Mouse (Mus musculus): ENCODE data around the gene Slc29a1. TPM values are rescaled to one million over a fixed set of nuclear protein-coding genes. Genes with fewer than 3 reads are reported as not detected.
A peak's percentile ranks its signal among the peaks of the same experiment; 100 is the strongest.

Slc29a1 gene
- polyA plus RNA-seq, 1 experiment from 2014 or later, result 42.8 TPM

GRCm38 (mm10) chr17:45585725-45586448 is 13.5 kb downstream of the Slc29a1 start:
- WGBS, result 78% methylated on average over 23 of the region's 23 CpGs
- Histone ChIP-seq H3K27me3 (replicated peaks) (no peaks in the 10 kb centered on the region), H3K4me3 (replicated peaks) (no peak overlapping the region), H3K27ac (replicated peaks) (peak overlapping the region; percentile 62), H3K4me1 (peaks cover 23% of the 10 kb centered on the region), H3K36me3 (0 out of 2 replicates have a peak, but pooled peaks cover 4% of the 10 kb centered on the region), H3K4me2 (no peak overlapping the region), H3K9ac (replicated peaks) (no peak overlapping the region), H3K9me3 (replicated peaks) (no peaks in the 10 kb centered on the region)
- no peak for ATAC-seq (ENCODE audit: low FRiP score)

- Histone ChIP-seq H3K4me1 (peaks cover 24% of the 10 kb centered on the region), H3K4me3 (replicated peaks) (no peak overlapping the region), H3K4me2 (no peak overlapping the region), H3K9me3 (replicated peaks) (no peaks in the 10 kb centered on the region), H3K27ac (replicated peaks) (peak overlapping the region; percentile 62), H3K36me3 (0 out of 2 replicates have a peak, but pooled peaks cover 4% of the 10 kb centered on the region), H3K9ac (replicated peaks) (no peak overlapping the region), H3K27me3 (replicated peaks) (no peaks in the 10 kb centered on the region)
- ATAC-seq (ENCODE audit: low FRiP score), result peak; percentile 35
- 45% methylated on average over 14 of the region's 14 CpGs for WGBS
Measured at GRCm38 (mm10) chr17:45584939-45585678, 14.3 kb downstream of the Slc29a1 start.

GRCm38 (mm10) chr17:45584096-45584896 is 15.1 kb downstream of the Slc29a1 start:
- H3K9me3 ChIP-seq (replicated peaks), result no peaks in the 10 kb centered on the region
- peak overlapping the region; percentile 62 for H3K27ac ChIP-seq (replicated peaks)
- 0 out of 2 replicates have a peak, but pooled peaks cover 4% of the 10 kb centered on the region for H3K36me3 ChIP-seq
- no peaks in the 10 kb centered on the region for H3K27me3 ChIP-seq (replicated peaks)
- H3K4me3 ChIP-seq (replicated peaks), result no peak overlapping the region
- H3K4me2 ChIP-seq, result no peak overlapping the region
- H3K4me1 ChIP-seq, result peaks cover 24% of the 10 kb centered on the region
- peak; percentile 61 for ATAC-seq (ENCODE audit: low FRiP score)
- no peak overlapping the region for H3K9ac ChIP-seq (replicated peaks)
- 37% methylated on average over 12 of the region's 12 CpGs for WGBS

- Histone ChIP-seq H3K36me3 (0 out of 2 replicates have a peak, but pooled peaks cover 4% of the 10 kb centered on the region), H3K4me1 (peaks cover 24% of the 10 kb centered on the region), H3K27ac (replicated peaks) (no peak overlapping the region), H3K9ac (replicated peaks) (no peak overlapping the region), H3K27me3 (replicated peaks) (no peaks in the 10 kb centered on the region), H3K9me3 (replicated peaks) (no peaks in the 10 kb centered on the region), H3K4me3 (replicated peaks) (no peak overlapping the region), H3K4me2 (no peak overlapping the region)
- 77% methylated on average over 6 of the region's 6 CpGs for WGBS
- ATAC-seq (ENCODE audit: low FRiP score), result no peak
Measured at GRCm38 (mm10) chr17:45582715-45583355, 16.6 kb downstream of the Slc29a1 start.

GRCm38 (mm10) chr17:45582188-45582587 is 17.2 kb downstream of the Slc29a1 start:
- WGBS, result 94% methylated on average over 6 of the region's 6 CpGs
- Histone ChIP-seq H3K36me3 (0 out of 2 replicates have a peak, but pooled peaks cover 4% of the 10 kb centered on the region), H3K9me3 (replicated peaks) (no peaks in the 10 kb centered on the region), H3K4me2 (no peak overlapping the region), H3K9ac (replicated peaks) (no peak overlapping the region), H3K27me3 (replicated peaks) (no peaks in the 10 kb centered on the region), H3K27ac (replicated peaks) (no peak overlapping the region), H3K4me1 (peaks cover 24% of the 10 kb centered on the region), H3K4me3 (replicated peaks) (no peak overlapping the region)
- ATAC-seq (ENCODE audit: low FRiP score), result no peak

- Histone ChIP-seq H3K27ac (replicated peaks) (no peak overlapping the region), H3K27me3 (replicated peaks) (no peaks in the 10 kb centered on the region), H3K9me3 (replicated peaks) (no peaks in the 10 kb centered on the region), H3K4me3 (replicated peaks) (no peak overlapping the region), H3K4me2 (no peak overlapping the region), H3K9ac (replicated peaks) (no peak overlapping the region), H3K36me3 (0 out of 2 replicates have a peak, but pooled peaks cover 4% of the 10 kb centered on the region), H3K4me1 (peaks cover 24% of the 10 kb centered on the region)
- peak; percentile 18; the same call in 1 of the 2 replicates for ATAC-seq (ENCODE audit: low FRiP score)
- WGBS, result 11% methylated on average over 2 of the region's 2 CpGs
Measured at GRCm38 (mm10) chr17:45581567-45581983, 17.8 kb downstream of the Slc29a1 start.

- no peak overlapping the region for H3K27ac ChIP-seq (replicated peaks)
- no peaks in the 10 kb centered on the region for H3K27me3 ChIP-seq (replicated peaks)
- H3K36me3 ChIP-seq, result no peaks in the 10 kb centered on the region
- no peak overlapping the region for H3K4me3 ChIP-seq (replicated peaks)
- H3K4me1 ChIP-seq, result peaks cover 24% of the 10 kb centered on the region
- WGBS, result 51% methylated on average over 12 of the region's 12 CpGs
- no peaks in the 10 kb centered on the region for H3K9me3 ChIP-seq (replicated peaks)
- peak overlapping the region; percentile 9; the same call in 1 of the 2 replicates for H3K4me2 ChIP-seq
- no peak overlapping the region for H3K9ac ChIP-seq (replicated peaks)
- no peak for ATAC-seq (ENCODE audit: low FRiP score)
Measured at GRCm38 (mm10) chr17:45580958-45581477, 18.4 kb downstream of the Slc29a1 start.

GRCm38 (mm10) chr17:45579554-45579953 is 19.9 kb downstream of the Slc29a1 start:
- no peaks in the 10 kb centered on the region for H3K27me3 ChIP-seq (replicated peaks)
- no peaks in the 10 kb centered on the region for H3K36me3 ChIP-seq
- no peak overlapping the region for H3K4me2 ChIP-seq
- H3K9ac ChIP-seq (replicated peaks), result no peak overlapping the region
- no peaks in the 10 kb centered on the region for H3K9me3 ChIP-seq (replicated peaks)
- H3K27ac ChIP-seq (replicated peaks), result no peak overlapping the region
- ATAC-seq (ENCODE audit: low FRiP score), result no peak
- peaks cover 26% of the 10 kb centered on the region for H3K4me1 ChIP-seq
- WGBS, result 93% methylated on average over 4 of the region's 4 CpGs
- no peak overlapping the region for H3K4me3 ChIP-seq (replicated peaks)

GRCm38 (mm10) chr17:45578843-45579242 is 20.6 kb downstream of the Slc29a1 start:
- Histone ChIP-seq H3K9me3 (replicated peaks) (no peaks in the 10 kb centered on the region), H3K27ac (replicated peaks) (no peak overlapping the region), H3K4me1 (peaks cover 26% of the 10 kb centered on the region), H3K9ac (replicated peaks) (no peak overlapping the region), H3K36me3 (no peaks in the 10 kb centered on the region), H3K27me3 (replicated peaks) (no peaks in the 10 kb centered on the region), H3K4me3 (replicated peaks) (no peak overlapping the region), H3K4me2 (no peak overlapping the region)
- 78% methylated on average over 7 of the region's 7 CpGs for WGBS
- no peak for ATAC-seq (ENCODE audit: low FRiP score)

GRCm38 (mm10) chr17:45578242-45578641 is 21.2 kb downstream of the Slc29a1 start:
- Histone ChIP-seq H3K4me1 (peaks cover 26% of the 10 kb centered on the region), H3K4me3 (replicated peaks) (no peak overlapping the region), H3K36me3 (no peaks in the 10 kb centered on the region), H3K9ac (replicated peaks) (0 out of 2 replicates have a peak overlapping the region, but pooled peaks have one; percentile 4), H3K27ac (replicated peaks) (no peak overlapping the region), H3K9me3 (replicated peaks) (no peaks in the 10 kb centered on the region), H3K4me2 (no peak overlapping the region), H3K27me3 (replicated peaks) (no peaks in the 10 kb centered on the region)
- WGBS, result 67% methylated on average over 5 of the region's 5 CpGs
- no peak for ATAC-seq (ENCODE audit: low FRiP score)
